Mouse (Mus musculus) kidney, adult 9 months (tissue): ENCODE measurements around the gene Mtmr4.
A peak's percentile ranks its signal among the peaks of the same experiment; 100 is the strongest.

Source experiments
- DNase-seq: peaks from one replicate; pipeline ENCODE4 v3.0.0; 2022

Gene Mtmr4

DNA sequence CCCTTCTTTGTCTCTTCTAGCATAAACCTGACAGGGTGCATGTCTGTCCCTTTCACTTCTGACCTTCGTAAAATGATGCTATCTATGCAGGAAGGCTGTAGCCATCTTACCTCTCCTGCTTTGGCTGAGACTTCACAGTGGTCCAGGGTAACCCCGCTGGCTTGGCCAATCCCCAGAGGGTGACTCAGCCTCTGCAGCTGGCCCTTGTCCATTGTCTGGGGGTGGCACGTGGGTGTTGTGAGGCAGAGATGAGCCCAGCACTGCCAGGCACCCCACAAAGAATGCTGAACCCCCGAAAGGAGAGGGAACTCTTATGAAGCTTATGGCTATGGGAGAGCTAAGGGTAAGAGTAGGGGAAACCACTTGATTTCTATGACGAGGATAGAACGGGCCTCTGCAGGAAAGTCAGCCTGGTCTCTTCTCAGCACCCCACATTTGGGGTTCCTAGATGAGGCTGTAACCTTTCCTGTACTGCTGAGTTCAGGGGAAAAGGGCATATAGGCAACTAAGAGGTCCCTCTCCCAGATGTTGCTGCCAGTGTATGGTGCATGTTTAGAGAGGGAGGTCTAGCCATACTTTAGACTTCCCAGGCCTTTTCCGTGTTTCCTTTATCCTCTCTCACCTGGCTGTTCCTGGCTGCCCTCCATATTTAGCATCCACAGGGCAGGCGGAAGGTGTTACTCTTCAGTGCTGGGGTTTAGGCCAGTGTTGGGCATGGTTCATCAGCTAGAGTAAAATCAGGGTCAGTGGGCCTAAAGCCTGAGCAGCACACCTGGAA, 9.8 kb upstream of the Mtmr4 start:
- no peak for DNase-seq

GRCm38 (mm10) chr11:87583291-87584034, 8.5 kb upstream of the Mtmr4 start:
- no peak for DNase-seq

DNA sequence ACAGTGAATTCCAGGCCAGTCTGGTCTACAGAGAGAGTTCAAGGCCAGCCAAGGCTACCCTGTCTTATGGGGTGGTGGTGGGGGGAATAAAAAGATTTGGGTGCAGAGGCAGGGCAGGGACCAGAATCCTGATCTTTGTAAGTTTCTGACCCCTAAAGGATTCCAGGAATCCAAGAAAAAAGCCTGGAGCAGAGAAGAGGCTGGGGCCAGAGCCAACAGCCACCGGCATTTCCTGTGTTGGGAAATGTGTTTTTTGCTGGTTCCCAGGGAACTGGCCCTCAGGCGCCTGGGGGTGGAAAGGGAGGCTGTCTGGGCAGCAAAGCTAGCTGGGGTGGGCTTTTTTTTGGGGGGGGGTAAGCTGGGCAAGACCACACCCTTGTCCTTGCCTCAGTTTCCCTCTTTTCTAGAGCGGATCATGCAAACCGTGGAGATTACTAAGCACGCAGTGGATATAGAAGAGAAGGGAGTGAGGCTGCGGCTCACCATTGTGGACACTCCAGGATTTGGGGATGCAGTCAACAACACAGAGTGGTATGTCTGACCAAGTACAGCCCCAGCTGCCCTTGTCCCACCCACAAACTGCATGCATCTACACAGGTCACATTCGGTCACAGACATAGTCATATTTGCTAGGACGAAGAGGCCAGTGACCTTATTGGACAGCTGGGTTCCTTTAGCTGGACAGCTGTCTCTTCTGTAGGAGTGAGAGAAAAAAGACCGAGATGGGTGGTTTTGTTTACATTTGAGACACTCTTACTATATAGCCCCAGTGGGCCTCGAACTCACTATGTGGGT, 7.1 kb upstream of the Mtmr4 start:
- DNase-seq: peak; percentile 51

- DNase-seq: no peak
Measured at GRCm38 (mm10) chr11:87587211-87587874, 4.6 kb upstream of the Mtmr4 start.

DNA sequence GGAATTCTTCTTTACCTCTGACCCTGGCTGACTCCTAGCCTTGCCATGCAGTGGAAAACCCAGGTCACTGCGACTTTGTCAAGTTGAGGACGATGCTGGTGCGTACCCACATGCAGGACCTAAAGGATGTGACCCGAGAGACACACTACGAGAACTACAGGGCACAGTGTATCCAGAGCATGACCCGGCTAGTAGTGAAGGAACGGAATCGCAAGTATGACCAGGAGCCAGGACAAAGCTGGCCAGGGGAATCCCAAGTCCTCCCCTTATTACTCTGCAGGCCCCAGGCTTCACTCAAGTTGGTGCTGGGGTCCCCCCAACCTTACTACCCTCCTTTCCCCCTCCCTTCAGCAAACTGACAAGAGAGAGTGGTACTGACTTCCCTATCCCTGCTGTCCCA, 2.4 kb upstream of the Mtmr4 start:
- DNase-seq: no peak

GRCm38 (mm10) chr11:87590841-87591525, 979 bp upstream of the Mtmr4 start:
- DNase-seq: peak; percentile 57

DNA sequence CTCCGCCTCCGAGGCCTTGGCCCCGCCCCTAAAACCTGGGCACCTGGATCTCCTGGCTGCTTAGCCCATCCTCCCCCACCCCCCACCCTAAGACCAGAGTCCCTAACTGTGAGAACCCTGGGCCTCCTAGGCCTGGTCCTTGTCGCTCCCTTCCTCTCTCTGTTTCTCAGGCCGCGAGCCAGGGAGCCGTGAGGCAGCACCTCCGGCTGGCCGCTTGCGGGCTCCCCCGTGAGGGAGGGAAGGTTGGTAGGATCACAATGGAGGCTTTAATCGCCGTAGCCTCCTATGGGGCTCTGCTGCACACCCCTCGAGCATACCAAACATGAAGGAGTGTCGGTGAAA, 363 bp downstream of the Mtmr4 start:
- no peak for DNase-seq

DNA sequence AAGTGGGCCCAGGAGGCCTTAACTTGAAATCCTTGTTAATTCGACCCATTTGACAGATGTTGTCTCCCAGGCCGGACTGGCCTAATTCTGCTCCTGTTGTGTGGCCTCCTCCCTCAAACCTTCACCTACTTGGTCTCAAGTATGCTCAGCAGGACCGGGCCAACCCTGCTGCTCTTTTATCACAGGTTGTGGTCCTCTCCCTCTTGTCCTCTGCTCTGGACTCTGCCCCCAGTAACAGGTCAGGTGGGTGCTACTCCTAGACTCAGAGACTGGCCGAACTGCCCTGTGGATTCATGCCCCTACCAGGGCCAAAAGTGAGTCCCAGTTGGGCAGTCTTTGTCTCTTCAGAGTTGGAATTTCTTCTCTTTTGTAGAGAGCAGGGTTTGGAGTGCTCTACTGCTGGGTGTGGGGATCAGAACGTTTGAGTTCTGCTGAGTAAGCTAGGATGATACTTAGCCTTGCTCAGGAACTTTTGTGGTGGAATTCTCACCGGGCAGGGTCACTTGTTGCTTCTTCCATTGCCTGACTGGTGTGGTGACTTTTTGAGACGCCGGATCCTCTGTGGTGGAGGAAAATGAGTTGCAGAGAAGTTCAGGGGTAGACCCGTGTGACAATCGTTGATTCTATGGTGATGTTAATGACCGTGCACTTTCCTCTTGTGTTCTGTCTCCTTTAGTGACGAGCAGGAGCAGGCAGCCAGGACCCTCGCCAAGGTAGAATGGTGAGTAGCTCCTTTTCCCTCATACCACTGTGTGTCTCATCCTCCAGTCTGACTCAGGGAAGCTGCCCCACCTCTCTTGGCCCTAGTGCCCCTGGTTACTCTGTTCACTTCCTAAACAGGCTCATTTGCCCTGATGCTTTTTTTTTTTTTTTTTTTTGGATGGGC, 994 bp downstream of the Mtmr4 start:
- DNase-seq: peak; percentile 86

DNA sequence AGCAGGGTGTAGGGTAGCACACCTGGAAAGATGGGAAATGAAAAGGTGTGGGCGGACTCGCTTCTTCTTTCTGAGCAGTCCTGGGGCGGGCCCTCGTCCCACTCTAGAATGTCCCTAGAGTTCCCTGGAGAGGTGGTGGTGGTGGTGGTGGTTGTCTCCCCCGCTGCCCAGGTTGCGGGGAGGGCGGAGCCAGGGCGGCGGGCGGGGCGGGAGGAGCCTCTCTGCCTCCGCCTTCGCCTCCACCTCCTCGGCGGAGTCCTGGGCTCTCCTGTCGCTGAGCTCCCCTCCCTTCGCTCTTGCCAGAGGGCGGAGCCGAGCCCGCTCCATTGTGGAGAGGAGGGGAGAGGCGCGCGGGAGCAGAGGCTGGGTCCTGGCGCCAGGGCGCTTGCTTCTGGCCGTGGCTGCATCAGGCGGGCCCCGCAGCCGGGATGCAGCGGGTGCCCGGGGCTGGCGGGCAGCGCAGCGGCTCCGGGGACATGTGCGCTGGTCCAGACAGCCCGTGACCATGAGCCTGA, 3.4 kb downstream of the Mtmr4 start:
- peak; percentile 89 for DNase-seq

DNA sequence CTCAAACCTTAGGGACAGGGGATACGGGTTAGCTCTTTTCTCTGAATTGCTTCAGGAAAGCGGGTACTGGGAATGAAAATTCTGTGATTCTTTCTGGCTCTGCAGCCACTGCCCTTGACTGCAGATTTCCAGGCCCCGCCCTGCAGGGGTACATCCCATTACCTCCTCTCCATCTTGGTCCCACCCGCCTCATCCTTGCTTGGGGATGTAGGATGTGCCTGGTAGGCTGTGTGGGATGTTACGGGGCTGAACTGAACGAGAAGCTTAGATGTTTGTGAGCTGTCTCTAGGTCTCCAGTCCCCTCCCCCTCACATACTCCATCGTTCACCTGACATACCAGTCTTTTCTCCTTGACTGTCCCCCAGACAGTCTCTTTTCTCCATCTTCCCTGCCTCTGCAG, 4.0 kb downstream of the Mtmr4 start:
- peak; percentile 23 for DNase-seq

DNA sequence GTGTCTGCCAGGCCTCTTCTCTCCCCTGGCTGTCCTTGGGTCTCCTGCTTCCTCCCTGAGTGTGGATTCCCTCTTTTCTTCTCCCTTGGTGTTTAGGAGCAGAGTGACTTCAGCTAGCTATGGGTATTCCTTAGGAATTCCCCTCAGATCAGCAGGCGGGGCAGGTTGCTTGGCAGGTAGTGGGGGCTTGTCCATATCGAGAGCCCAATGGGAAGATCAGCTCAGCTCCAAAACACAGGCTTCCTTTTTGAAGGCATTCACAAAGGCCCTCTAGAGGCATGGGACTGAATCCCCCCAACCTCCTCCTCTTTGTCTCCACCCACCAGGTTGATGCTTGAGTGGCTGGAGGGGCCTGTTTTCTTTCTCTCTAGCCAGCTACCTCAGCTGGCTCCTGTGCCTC, 4.5 kb downstream of the Mtmr4 start:
- no peak for DNase-seq

DNA sequence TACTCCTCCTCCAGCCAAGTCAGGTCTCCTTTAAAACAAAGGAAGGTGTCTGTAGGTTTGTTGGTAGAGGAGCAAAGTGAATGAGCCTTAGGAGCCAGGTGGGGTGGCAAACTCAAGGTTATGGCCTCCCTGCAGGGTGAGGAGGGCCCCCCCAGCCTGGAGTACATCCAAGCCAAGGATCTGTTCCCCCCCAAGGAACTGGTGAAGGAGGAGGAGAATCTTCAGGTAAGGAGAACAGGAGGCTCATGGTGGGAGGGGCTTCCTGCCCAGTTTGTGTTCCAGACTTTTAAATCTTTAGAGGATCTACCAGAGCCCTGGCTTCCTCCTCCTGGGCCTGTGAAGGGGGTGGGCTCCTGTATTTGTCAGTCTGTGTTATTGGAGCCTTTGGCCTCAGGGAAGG, 5.1 kb downstream of the Mtmr4 start:
- no peak for DNase-seq

- DNase-seq: peak; percentile 41
Measured at GRCm38 (mm10) chr11:87599395-87600089, 7.6 kb downstream of the Mtmr4 start.

GRCm38 (mm10) chr11:87600322-87600853, 8.4 kb downstream of the Mtmr4 start:
- DNase-seq: no peak

DNA sequence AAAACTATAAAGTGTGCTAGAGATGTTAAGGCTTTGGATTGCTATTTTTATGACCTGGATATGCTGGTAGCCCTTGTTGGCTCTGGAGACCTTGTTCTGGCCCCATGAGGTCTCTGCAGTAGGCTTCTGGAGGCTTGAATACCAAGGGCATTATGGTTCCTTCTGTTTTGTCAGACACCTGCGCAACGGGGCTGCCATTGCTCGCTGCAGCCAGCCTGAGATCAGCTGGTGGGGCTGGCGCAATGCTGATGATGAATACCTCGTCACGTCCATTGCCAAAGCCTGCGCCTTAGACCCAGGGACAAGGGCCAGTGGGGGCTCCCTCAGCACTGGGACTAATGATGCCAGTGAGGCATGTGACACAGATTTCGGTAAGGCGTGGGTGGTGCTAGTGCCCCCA, 10.3 kb downstream of the Mtmr4 start:
- DNase-seq: no peak

- DNase-seq: no peak
Measured at GRCm38 (mm10) chr11:87603571-87603970, 11.6 kb downstream of the Mtmr4 start.

GRCm38 (mm10) chr11:87609264-87609663, 17.3 kb downstream of the Mtmr4 start:
- DNase-seq: no peak

- no peak for DNase-seq
Measured at GRCm38 (mm10) chr11:87611547-87611946, 19.6 kb downstream of the Mtmr4 start.

GRCm38 (mm10) chr11:87613972-87614371, 22.0 kb downstream of the Mtmr4 start:
- DNase-seq: no peak

DNA sequence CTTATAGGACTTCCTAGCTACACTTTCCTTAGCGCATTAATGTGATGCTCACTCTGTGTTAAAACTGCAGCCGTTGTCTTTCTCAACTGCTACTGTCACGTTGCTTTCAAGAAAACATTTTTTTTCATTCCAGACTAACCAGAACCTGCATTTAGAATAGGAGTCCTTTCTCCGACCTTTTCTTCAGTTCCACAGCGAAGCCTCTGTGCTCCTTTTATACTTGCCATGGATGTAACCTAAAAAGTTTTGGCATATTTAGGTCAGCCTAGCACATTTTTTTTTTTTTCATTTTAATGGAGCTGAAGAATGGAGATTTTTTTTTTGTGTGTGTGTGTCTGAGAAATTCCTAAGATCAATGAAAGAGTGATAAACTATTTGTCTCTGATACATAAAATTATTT, 23.6 kb downstream of the Mtmr4 start:
- DNase-seq: no peak
